Mouse (Mus musculus) regulatory T cell (primary cell): ENCODE data around the gene Uspl1.

Experiments
- in situ Hi-C: fragments of 300-600 bp; cut with MboI, MseI; formaldehyde crosslinking; loops from one replicate; pipeline ENCODE4 v1.15.1; 2025; ENCODE audit warnings: high pct_unique_total_duplicates

Gene Uspl1

DNA sequence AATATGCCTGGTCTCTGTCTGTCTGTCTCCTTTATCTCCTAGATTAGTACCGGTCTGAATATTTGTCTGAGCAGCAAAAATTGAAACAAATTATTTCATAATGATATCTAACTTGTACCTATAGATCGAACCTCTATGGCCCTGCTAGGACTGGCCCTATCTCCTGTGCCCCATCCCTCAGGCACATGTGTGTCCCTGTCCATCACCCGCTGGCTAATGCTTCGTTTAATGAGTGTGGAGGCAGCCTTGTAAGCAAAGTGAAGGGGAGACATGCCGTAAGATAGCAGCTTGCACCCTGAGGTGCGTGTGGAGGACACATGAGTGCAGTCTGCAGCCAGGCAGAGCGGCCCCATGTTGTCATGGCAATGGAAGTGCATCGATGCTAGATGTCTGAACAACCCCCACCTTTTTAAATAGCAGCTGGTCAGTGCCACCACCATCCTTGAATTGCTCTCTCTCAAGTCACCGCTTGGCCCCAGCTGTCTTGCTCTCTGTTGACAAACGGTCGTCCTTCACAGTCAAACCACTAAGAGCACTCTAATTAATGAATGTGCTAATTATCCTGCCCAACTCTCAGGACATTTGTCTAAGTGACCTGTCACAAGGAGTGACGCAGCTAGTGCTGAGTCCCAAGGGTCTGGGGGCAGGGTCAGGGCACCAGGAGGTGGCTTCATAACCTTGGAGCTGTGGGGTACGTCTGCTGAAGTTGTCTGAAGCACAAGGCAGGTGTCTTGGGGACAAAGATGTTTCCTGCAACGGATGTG lies 73.5 kb downstream of the Uspl1 start:
- in situ Hi-C loops, result no loop called here

DNA sequence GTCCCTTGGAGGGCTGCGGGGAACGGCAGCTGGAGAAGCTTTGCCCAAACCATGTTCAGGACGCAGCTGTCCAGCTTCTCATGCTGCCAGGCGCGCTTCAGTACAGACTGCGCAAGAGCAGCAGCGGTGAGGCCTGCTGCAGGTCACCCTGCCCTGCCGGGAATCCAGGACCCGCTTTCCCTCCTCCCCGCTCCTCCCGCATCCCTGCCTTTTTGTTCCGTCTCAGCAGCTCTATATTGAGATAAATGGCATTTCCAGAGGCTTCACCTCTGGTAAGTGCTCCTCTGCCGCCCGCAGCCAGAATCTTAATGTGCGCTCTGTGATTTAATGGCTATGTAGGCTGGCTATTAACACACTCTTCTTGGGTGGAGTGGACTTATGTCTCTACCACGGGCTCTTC lies 74.9 kb downstream of the Uspl1 start:
- in situ Hi-C loops, result no loop called here

DNA sequence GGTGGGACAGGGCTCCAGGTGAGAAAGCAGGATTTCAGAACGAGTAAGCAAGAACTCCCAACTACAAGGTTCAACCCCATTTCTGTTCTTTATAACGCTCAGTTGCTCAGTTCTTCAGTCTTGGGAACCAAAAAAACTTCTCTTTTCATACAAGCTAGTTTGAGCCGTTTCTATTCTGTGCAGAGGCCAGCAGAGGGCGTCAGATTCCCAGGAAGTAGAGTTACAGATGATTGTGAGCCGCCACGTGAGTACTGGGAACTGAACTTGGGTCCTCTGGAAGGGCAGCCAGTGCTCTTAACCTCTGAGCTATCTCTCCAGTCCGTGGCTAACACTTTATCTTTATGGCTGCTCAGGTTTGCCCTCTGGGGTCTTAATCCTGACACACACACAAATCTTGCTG lies 77.3 kb downstream of the Uspl1 start:
- in situ Hi-C loops, result no loop called here

DNA sequence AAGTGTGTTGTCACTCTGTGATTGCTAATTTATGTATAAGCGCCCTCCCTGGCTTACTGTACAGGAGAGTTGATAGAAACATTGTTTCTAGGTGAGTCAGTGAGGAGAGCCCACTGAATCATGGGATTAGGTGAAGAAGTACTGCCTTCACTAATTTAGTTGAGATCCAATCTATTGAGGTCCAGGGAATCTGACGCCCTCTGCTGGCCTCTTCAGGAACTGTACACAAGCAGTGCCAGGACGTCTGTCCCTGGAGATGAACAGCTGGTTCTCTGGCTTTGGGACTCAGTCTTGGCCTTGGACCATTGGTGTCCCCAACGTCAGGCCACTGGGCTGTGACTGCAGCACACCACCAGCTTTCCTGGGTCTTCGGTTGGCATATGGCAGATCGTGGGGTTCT lies 77.7 kb downstream of the Uspl1 start:
- in situ Hi-C loops, result no loop called here

DNA sequence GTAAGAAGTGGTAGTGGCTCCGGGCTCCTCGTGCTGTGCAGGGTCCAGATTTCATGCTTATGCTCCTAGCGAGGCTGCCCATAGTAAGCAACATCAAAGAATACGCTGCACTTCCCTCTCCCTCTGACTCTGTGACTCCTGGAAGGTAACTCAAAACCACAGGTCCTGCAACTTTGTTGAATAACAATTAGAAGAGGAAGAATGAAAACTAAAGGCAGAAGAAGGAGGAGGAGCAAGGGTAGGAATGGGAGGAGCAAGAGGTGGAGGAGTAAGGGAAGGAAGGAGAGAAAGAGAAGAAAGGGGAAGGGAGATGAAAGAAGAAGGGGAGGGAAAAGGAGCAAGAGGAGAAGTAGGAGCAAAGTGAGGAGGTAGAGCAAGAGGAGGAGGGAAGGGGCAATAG lies 80.3 kb downstream of the Uspl1 start, which contains the start of gene Alox5ap:
TSS of gene Alox5ap (plus strand) at position 363 of the 400 bp plus-strand sequence.
- in situ Hi-C loops, result no loop called here

DNA sequence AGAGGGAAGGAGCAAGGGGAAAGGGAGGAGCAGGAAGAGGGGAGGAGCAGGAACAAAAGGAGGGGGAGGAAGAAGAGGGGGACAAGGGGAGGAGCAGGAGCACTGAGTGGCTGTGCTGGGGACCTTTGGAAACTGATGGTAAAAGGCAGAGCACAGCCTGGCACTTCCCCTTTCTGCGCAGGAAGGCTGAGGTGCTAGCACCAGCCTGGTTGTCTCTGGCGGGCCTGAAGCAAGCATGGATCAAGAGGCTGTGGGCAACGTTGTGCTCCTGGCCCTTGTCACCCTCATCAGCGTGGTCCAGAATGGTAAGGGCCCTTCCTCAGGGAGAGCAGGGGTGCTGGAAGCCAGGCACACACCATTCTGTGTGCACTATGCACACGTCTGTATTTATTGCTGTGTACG lies 80.7 kb downstream of the Uspl1 start:
- in situ Hi-C loops, result no loop called here
